Mouse (Mus musculus): ENCODE data around the gene Htra1. TPM values are rescaled to one million over a fixed set of nuclear protein-coding genes. Genes with fewer than 3 reads are reported as not detected.

Htra1 gene
- polyA plus RNA-seq, 1 experiment: 171 TPM

- Histone ChIP-seq H3K27ac (ENCODE audit: insufficient read depth, low read length) (no peak overlapping the region), H3K4me3 (ENCODE audit: insufficient read depth, low read length) (no peak overlapping the region), H3K4me1 (ENCODE audit: control insufficient read depth, insufficient read depth, low read length) (no peaks in the 10 kb centered on the region)
- TF ChIP-seq CTCF (IDR thresholded peaks at IDR 0.05; ENCODE audit: extremely low read depth, insufficient read depth, low read length) (no peak), POLR2A (IDR thresholded peaks at IDR 0.05; ENCODE audit: extremely low read depth, insufficient read depth, low read length) (no peak)
Observed at GRCm38 (mm10) chr7:130988146-130988545, 52.2 kb downstream of the Htra1 start.

DNA sequence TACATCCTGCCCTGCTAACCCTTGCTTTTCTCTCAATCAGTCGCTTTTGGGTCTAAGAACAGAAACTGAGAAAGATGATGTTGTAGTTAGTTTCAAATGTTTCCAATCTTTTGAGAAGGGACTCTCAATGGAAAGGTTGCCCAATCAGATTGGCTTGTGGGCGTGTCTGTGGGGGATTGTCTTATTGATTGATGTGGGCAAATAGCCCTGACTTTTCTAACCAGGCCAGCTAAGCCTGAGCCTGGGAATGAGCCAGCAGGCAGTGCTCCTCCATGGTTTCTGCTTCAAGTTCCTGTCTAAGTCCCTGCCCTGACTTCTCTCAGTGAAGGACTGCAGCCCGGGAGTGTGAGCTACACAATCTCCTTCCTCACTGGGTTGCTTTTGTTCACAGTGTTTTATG is 53.5 kb downstream of the Htra1 start:
- H3K4me3 ChIP-seq (ENCODE audit: insufficient read depth, low read length): no peak overlapping the region
- H3K27ac ChIP-seq (ENCODE audit: insufficient read depth, low read length): no peak overlapping the region
- TF ChIP-seq CTCF (IDR thresholded peaks at IDR 0.05; ENCODE audit: extremely low read depth, insufficient read depth, low read length) (no peak), POLR2A (IDR thresholded peaks at IDR 0.05; ENCODE audit: extremely low read depth, insufficient read depth, low read length) (no peak)
- H3K4me1 ChIP-seq (ENCODE audit: control insufficient read depth, insufficient read depth, low read length): no peaks in the 10 kb centered on the region

GRCm38 (mm10) chr7:130991174-130991789 is 55.4 kb downstream of the Htra1 start:
- Histone ChIP-seq H3K4me1 (ENCODE audit: control insufficient read depth, insufficient read depth, low read length) (no peaks in the 10 kb centered on the region), H3K27ac (ENCODE audit: insufficient read depth, low read length) (no peak overlapping the region), H3K4me3 (ENCODE audit: insufficient read depth, low read length) (no peak overlapping the region)
- TF ChIP-seq CTCF (IDR thresholded peaks at IDR 0.05; ENCODE audit: extremely low read depth, insufficient read depth, low read length) (no peak), POLR2A (IDR thresholded peaks at IDR 0.05; ENCODE audit: extremely low read depth, insufficient read depth, low read length) (no peak)

DNA sequence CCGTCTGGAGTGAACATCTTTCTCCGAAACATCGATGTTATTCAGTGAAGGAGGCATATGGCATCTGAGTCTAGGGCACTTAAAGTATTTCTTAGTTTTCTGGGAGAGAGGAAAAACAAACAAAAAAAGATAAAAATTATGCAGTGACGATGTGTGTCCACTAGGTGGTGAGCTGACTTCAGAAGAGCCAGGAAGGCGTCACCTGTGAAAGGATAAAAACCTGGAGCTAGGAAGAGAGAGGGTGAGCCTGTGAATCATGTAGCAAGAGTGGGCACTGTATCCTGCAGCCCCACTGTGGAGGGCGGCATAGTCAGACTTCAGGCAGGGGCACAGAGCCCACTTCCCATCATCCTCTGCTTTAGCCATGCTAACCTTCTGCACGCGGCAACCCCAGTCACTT is 58.0 kb downstream of the Htra1 start:
- H3K27ac ChIP-seq (ENCODE audit: insufficient read depth, low read length): no peak overlapping the region
- H3K4me3 ChIP-seq (ENCODE audit: insufficient read depth, low read length): no peak overlapping the region
- TF ChIP-seq POLR2A (IDR thresholded peaks at IDR 0.05; ENCODE audit: extremely low read depth, insufficient read depth, low read length) (no peak), CTCF (IDR thresholded peaks at IDR 0.05; ENCODE audit: extremely low read depth, insufficient read depth, low read length) (peak; percentile 66)
- H3K4me1 ChIP-seq (ENCODE audit: control insufficient read depth, insufficient read depth, low read length): no peaks in the 10 kb centered on the region

DNA sequence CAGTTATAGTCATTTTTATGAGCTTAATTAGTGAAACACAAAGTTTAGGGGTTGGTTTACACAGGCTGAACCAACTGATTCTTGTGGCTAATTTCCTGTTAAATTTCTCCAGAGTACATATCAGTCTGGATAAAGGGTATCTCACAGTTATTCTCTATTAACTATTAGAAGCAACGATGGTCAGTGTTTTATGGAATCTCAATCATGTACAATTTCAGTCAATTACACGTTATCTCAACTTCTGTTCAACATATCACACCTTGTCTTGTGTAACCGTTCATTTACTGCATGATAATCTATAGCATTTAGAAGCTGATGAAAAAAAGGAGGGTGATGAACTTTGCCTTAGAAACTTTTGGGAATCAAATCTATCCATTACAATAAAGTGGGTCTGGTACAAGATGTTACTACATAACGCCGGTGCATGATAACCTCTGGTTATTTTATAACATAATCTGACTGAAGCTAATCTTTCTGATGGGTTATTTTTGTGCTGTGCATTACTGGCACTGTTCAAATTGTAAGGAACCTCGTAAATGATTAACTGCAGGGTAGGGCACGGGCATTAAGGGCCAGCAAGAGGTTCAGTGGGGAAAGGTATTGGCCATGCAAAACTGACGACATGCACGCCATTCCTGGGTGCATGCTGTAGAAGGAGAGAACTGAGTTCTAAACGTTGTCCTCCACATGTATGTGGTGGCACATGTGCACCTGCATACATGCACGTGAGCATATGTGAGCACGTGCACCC is 66.2 kb downstream of the Htra1 start:
- no peak overlapping the region for H3K4me3 ChIP-seq (ENCODE audit: insufficient read depth, low read length)
- no peaks in the 10 kb centered on the region for H3K4me1 ChIP-seq (ENCODE audit: control insufficient read depth, insufficient read depth, low read length)
- no peak overlapping the region for H3K27ac ChIP-seq (ENCODE audit: insufficient read depth, low read length)
- TF ChIP-seq POLR2A (IDR thresholded peaks at IDR 0.05; ENCODE audit: extremely low read depth, insufficient read depth, low read length): no peak
- no peak for TF ChIP-seq CTCF (IDR thresholded peaks at IDR 0.05; ENCODE audit: extremely low read depth, insufficient read depth, low read length)

- no peak overlapping the region for H3K4me3 ChIP-seq (ENCODE audit: insufficient read depth, low read length)
- H3K27ac ChIP-seq (ENCODE audit: insufficient read depth, low read length): no peak overlapping the region
- no peaks in the 10 kb centered on the region for H3K4me1 ChIP-seq (ENCODE audit: control insufficient read depth, insufficient read depth, low read length)
- TF ChIP-seq POLR2A (IDR thresholded peaks at IDR 0.05; ENCODE audit: extremely low read depth, insufficient read depth, low read length): no peak
- TF ChIP-seq CTCF (IDR thresholded peaks at IDR 0.05; ENCODE audit: extremely low read depth, insufficient read depth, low read length): no peak
Observed at GRCm38 (mm10) chr7:131004071-131004470, 68.2 kb downstream of the Htra1 start.

GRCm38 (mm10) chr7:131007221-131007620 is 71.3 kb downstream of the Htra1 start:
- Histone ChIP-seq H3K4me1 (ENCODE audit: control insufficient read depth, insufficient read depth, low read length) (no peaks in the 10 kb centered on the region), H3K4me3 (ENCODE audit: insufficient read depth, low read length) (no peak overlapping the region), H3K27ac (ENCODE audit: insufficient read depth, low read length) (no peak overlapping the region)
- TF ChIP-seq CTCF (IDR thresholded peaks at IDR 0.05; ENCODE audit: extremely low read depth, insufficient read depth, low read length): no peak
- TF ChIP-seq POLR2A (IDR thresholded peaks at IDR 0.05; ENCODE audit: extremely low read depth, insufficient read depth, low read length): no peak

GRCm38 (mm10) chr7:131009178-131009577 is 73.3 kb downstream of the Htra1 start:
- H3K4me3 ChIP-seq (ENCODE audit: insufficient read depth, low read length): no peak overlapping the region
- H3K27ac ChIP-seq (ENCODE audit: insufficient read depth, low read length): no peak overlapping the region
- TF ChIP-seq CTCF (IDR thresholded peaks at IDR 0.05; ENCODE audit: extremely low read depth, insufficient read depth, low read length) (no peak), POLR2A (IDR thresholded peaks at IDR 0.05; ENCODE audit: extremely low read depth, insufficient read depth, low read length) (no peak)
- H3K4me1 ChIP-seq (ENCODE audit: control insufficient read depth, insufficient read depth, low read length): no peaks in the 10 kb centered on the region

GRCm38 (mm10) chr7:131011901-131012300 is 76.0 kb downstream of the Htra1 start:
- TF ChIP-seq POLR2A (IDR thresholded peaks at IDR 0.05; ENCODE audit: extremely low read depth, insufficient read depth, low read length) (no peak), CTCF (IDR thresholded peaks at IDR 0.05; ENCODE audit: extremely low read depth, insufficient read depth, low read length) (no peak)
- no peak overlapping the region for H3K27ac ChIP-seq (ENCODE audit: insufficient read depth, low read length)
- no peaks in the 10 kb centered on the region for H3K4me1 ChIP-seq (ENCODE audit: control insufficient read depth, insufficient read depth, low read length)

GRCm38 (mm10) chr7:131019181-131019580 is 83.3 kb downstream of the Htra1 start:
- TF ChIP-seq CTCF (IDR thresholded peaks at IDR 0.05; ENCODE audit: extremely low read depth, insufficient read depth, low read length) (no peak), POLR2A (IDR thresholded peaks at IDR 0.05; ENCODE audit: extremely low read depth, insufficient read depth, low read length) (no peak)
- no peak overlapping the region for H3K27ac ChIP-seq (ENCODE audit: insufficient read depth, low read length)
- no peaks in the 10 kb centered on the region for H3K4me1 ChIP-seq (ENCODE audit: control insufficient read depth, insufficient read depth, low read length)
- no peak overlapping the region for H3K4me3 ChIP-seq (ENCODE audit: insufficient read depth, low read length)

More at GRCm38 (mm10) chr7:131011901-131012300, 76.0 kb downstream of the Htra1 start:
- H3K4me3 ChIP-seq (ENCODE audit: insufficient read depth, low read length): no peak overlapping the region
